Mouse (Mus musculus) MEL (cell line): ENCODE data around the gene Trappc2l. TPM values are rescaled to one million over a fixed set of nuclear protein-coding genes. Genes with fewer than 3 reads are reported as not detected.

Experiments
- DNase-seq: peaks from one replicate; pipeline ENCODE4 v3.0.0; 2011; ENCODE audit warnings: low read depth, low spot score
- H3K27ac ChIP-seq: 2 replicates; pipeline ENCODE4 v1.5.1; 2012; ENCODE audit warnings: low read depth, mild to moderate bottlenecking, control low read depth, low read length, moderate library complexity; ENCODE audit not compliant: control insufficient read depth
- H3K27me3 ChIP-seq, 2 experiments: fragments of 150-350 bp in 1 of 2; sonication (generic) in 1 of 2; 2 replicates each; pipeline ENCODE4 v1.6.1; 2012; ENCODE audit warnings: low read length in 2 of 2, mild to moderate bottlenecking in 2 of 2, improper control_type of control experiment in 1 of 2, moderate library complexity in 1 of 2; ENCODE audit not compliant: insufficient read depth in 2 of 2, control insufficient read depth in 1 of 2
- H3K36me3 ChIP-seq, 2 experiments: 2 replicates each; pipeline ENCODE4 v1.6.1; 2012 to 2014; ENCODE audit warnings: low read length in 2 of 2, improper control_type of control experiment in 1 of 2, inconsistent platforms in 1 of 2, mild to moderate bottlenecking in 1 of 2; ENCODE audit not compliant: insufficient read depth in 2 of 2, control insufficient read depth in 1 of 2
- H3K4me1 ChIP-seq, 2 experiments: fragments of 150-350 bp in 1 of 2; sonication (generic) in 1 of 2; 2 replicates each; pipeline ENCODE4 v1.6.1; 2012; ENCODE audit warnings: low read length in 2 of 2, improper control_type of control experiment in 1 of 2, mild to moderate bottlenecking in 1 of 2; ENCODE audit not compliant: insufficient read depth in 2 of 2, control insufficient read depth in 1 of 2
- H3K4me3 ChIP-seq, 2 experiments: fragments of 150-350 bp in 1 of 2; sonication (generic) in 1 of 2; 2 replicates each; pipeline ENCODE4 v1.5.1; 2012; ENCODE audit warnings: low read depth in 2 of 2, low read length in 2 of 2, mild to moderate bottlenecking in 2 of 2, moderate library complexity in 2 of 2, control low read depth in 1 of 2, improper control_type of control experiment in 1 of 2; ENCODE audit not compliant: control insufficient read depth in 1 of 2, insufficient read depth in 1 of 2
- H3K79me2 ChIP-seq: 2 replicates; pipeline ENCODE4 v1.6.1; 2012; ENCODE audit warnings: mild to moderate bottlenecking, low read length, moderate library complexity; ENCODE audit not compliant: control insufficient read depth, poor library complexity, insufficient read depth
- H3K9ac ChIP-seq: 2 replicates; pipeline ENCODE4 v1.6.1; 2012; ENCODE audit warnings: low read depth, mild to moderate bottlenecking, control low read depth, low read length, moderate library complexity; ENCODE audit not compliant: control insufficient read depth, poor library complexity, severe bottlenecking
- H3K9me3 ChIP-seq: fragments of 150-350 bp; sonication (generic); replicated peaks from 2 replicates; pipeline ENCODE4 v1.6.1; 2012; ENCODE audit warnings: mild to moderate bottlenecking, low read length, improper control_type of control experiment, moderate library complexity; ENCODE audit not compliant: insufficient read depth
- CTCF ChIP-seq, 3 experiments: IDR thresholded peaks in 2 of 3; conservative IDR thresholded peaks in 1 of 3; 2 replicates each; pipeline ENCODE4 v1.5.1; 2011 to 2012; ENCODE audit warnings: low read length in 3 of 3, low read depth in 2 of 3, mild to moderate bottlenecking in 2 of 3, improper control_type of control experiment in 1 of 3, inconsistent platforms in 1 of 3, mixed read lengths in 1 of 3, moderate library complexity in 1 of 3; ENCODE audit not compliant: control insufficient read depth in 1 of 3, insufficient read depth in 1 of 3, poor library complexity in 1 of 3, severe bottlenecking in 1 of 3
- ETS1 ChIP-seq: IDR thresholded peaks from 2 replicates; pipeline ENCODE4 v1.6.1; 2012; ENCODE audit warnings: low read depth, mild to moderate bottlenecking, inconsistent platforms, low read length, improper control_type of control experiment, moderate library complexity
- GABPA ChIP-seq: IDR thresholded peaks from 2 replicates; pipeline ENCODE4 v1.6.1; 2012; ENCODE audit warnings: low read depth, mild to moderate bottlenecking, inconsistent platforms, low read length, improper control_type of control experiment, moderate library complexity
- HCFC1 ChIP-seq: IDR thresholded peaks from 2 replicates; pipeline ENCODE4 v1.6.1; 2012; ENCODE audit warnings: low read depth, mild to moderate bottlenecking, inconsistent platforms, low read length, improper control_type of control experiment, moderate library complexity
- JUND ChIP-seq: IDR thresholded peaks from 2 replicates; pipeline ENCODE4 v1.6.1; 2011; ENCODE audit warnings: low read depth, mild to moderate bottlenecking, improper control_type of control experiment, low read length
- MAFK ChIP-seq: IDR thresholded peaks from 2 replicates; pipeline ENCODE4 v1.6.1; 2011; ENCODE audit warnings: low read depth, mild to moderate bottlenecking, low read length, improper control_type of control experiment, borderline replicate concordance
- MAX ChIP-seq: IDR thresholded peaks from 2 replicates; pipeline ENCODE4 v1.6.1; 2011; ENCODE audit warnings: low read length, improper control_type of control experiment
- MYC ChIP-seq: IDR thresholded peaks from 2 replicates; pipeline ENCODE4 v1.6.1; 2011; ENCODE audit warnings: low read depth, mild to moderate bottlenecking, low read length, improper control_type of control experiment, moderate library complexity
- TAL1 ChIP-seq: IDR thresholded peaks from 2 replicates; pipeline ENCODE4 v1.6.1; 2012; ENCODE audit warnings: mild to moderate bottlenecking, inconsistent platforms, low read length, moderate library complexity, mixed read lengths
- USF1 ChIP-seq: IDR thresholded peaks from 2 replicates; pipeline ENCODE4 v1.6.1; 2014; ENCODE audit warnings: low read depth, mild to moderate bottlenecking, inconsistent platforms, low read length, improper control_type of control experiment, moderate library complexity
- USF2 ChIP-seq, 2 experiments: IDR thresholded peaks; 2 replicates each; pipeline ENCODE4 v1.6.1; 2011 to 2012; ENCODE audit warnings: improper control_type of control experiment in 2 of 2, low read length in 2 of 2, borderline replicate concordance in 1 of 2, inconsistent platforms in 1 of 2, low read depth in 1 of 2, mild to moderate bottlenecking in 1 of 2; ENCODE audit not compliant: insufficient read depth in 1 of 2
- ZMIZ1 ChIP-seq: IDR thresholded peaks from 2 replicates; pipeline ENCODE4 v1.6.1; 2012; ENCODE audit warnings: low read depth, mild to moderate bottlenecking, inconsistent platforms, low read length, improper control_type of control experiment, moderate library complexity
- polyA plus RNA-seq, 2 experiments: library from polyadenylated mRNA; stranded (reverse) in 1 of 2; unstranded in 1 of 2; fragments of >175 nt in 1 of 2; fragments of >200 nt in 1 of 2; gene quantifications; 2 replicates each; pipeline versions ENCODE4 v1.2.1 to v1.2.4; 2012; ENCODE audit warnings: low replicate concordance in 2 of 2, low read depth in 1 of 2; ENCODE audit not compliant: insufficient read length in 2 of 2, insufficient read depth in 1 of 2, missing spikeins in 1 of 2
- total RNA-seq: library from RNA; depleted of rRNA; stranded (reverse); fragments of 300-350 nt; gene quantifications from 2 replicates; pipeline ENCODE4 v1.2.3, GENCODE M21; 2012

Trappc2l gene
- total and polyA plus RNA-seq, 3 experiments = 15.1 to 21.7 TPM; not detected in 1

DNA sequence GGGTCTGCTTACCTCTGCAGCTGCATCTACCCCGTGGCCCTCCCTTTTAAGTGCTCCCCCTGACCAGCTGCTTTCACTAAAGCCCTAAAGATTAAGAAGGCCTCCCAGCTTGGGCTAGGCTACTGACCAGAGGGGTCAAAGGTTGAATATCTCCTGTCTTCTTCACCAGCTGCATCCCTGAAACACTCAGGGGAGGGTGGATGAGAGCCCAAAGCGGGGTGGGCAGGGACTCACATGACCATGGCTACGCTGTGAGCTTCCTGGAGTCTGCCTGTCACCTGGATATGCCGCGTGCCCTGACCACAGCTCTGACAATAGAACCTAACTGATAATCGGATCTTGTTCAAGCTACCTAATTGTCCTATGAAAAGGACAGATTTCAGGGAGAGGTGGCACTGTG, 11.3 kb downstream of the Trappc2l start, which contains the start of gene Pabpn1l:
Gene Pabpn1l, minus strand, starts transcription at position 13 of the 400 bp plus-strand sequence.
- DNase-seq = no peak
- Histone ChIP-seq H3K4me1 (peaks cover 8 to 12% of the 10 kb centered on the region in 2 experiments), H3K9me3 (no peaks in the 10 kb centered on the region), H3K36me3 (no peaks in the 10 kb centered on the region; a peak in 1 of 4 replicates), H3K4me3 (no peak within 1 kb of the TSS), H3K27ac (no peak within 1 kb of the TSS), H3K9ac (no peak within 1 kb of the TSS), H3K79me2 (no peaks in the 10 kb centered on the region), H3K27me3 (no peaks in the 10 kb centered on the region)
- TF ChIP-seq JUND (no peak), USF2 (IDR thresholded peaks at IDR 0.05; ENCODE audit: borderline replicate concordance in 1 of 2, insufficient read depth in 1 of 2, low read depth in 1 of 2, low read length in 2 of 2) (no peak), HCFC1 (no peak), ZMIZ1 (no peak), TAL1 (no peak), GABPA (no peak), ETS1 (no peak), MYC (no peak), MAFK (no peak)

DNA sequence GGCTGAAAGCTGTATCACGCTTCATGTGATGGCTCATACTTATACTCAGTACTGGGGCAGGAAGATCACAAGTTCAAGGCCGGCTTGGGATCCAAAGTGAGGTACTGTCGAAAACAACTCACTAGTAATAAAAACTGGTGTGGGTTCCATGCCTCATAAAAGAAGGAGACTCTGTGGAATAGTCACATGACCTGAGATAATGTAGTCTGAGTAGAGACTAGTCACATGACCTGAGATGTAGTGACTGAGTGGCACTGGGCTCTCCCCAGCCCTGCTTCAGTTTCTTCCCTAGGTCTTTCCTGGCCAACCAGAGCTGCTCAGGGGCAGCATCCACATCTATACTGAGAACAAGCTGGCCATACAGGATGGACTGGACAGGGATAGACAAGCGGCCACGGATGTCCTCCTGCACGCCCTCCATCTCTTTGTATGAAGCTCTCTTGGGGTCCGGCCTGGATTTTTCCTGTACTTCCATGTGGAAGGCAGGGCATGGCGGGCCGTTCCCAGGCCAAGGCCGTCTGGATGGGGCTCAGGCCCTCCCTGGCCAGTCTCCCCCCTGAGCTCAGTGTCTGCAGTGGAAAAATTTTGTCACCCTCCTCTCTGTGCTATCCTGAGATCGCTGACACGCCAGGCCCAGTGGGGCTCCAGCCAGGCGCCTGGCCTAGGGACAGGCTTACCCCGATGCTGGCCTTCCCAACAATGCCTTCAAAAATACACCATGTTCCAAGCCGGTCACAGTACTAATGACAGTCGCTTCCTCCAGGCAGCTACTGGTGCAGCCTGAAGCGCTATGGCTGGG, 12.6 kb downstream of the Trappc2l start:
- Histone ChIP-seq H3K79me2 (no peaks in the 10 kb centered on the region), H3K9me3 (no peaks in the 10 kb centered on the region), H3K9ac (no peak overlapping the region), H3K27ac (no peak overlapping the region), H3K36me3 (no peaks in the 10 kb centered on the region), H3K4me1 (peaks cover under 1% of the 10 kb centered on the region in 2 experiments; a peak in 1 of 4 replicates), H3K27me3 (no peaks in the 10 kb centered on the region), H3K4me3 (no peak overlapping the region)
- TF ChIP-seq JUND (no peak), USF1 (peak; percentile 85), USF2 (IDR thresholded peaks at IDR 0.05; ENCODE audit: borderline replicate concordance in 1 of 2, insufficient read depth in 1 of 2, low read depth in 1 of 2, low read length in 2 of 2) (0 out of 4 replicates have a peak, but pooled peaks of 1 of the 2 experiments have one; percentile 38)
- peak; percentile 25 for DNase-seq

DNA sequence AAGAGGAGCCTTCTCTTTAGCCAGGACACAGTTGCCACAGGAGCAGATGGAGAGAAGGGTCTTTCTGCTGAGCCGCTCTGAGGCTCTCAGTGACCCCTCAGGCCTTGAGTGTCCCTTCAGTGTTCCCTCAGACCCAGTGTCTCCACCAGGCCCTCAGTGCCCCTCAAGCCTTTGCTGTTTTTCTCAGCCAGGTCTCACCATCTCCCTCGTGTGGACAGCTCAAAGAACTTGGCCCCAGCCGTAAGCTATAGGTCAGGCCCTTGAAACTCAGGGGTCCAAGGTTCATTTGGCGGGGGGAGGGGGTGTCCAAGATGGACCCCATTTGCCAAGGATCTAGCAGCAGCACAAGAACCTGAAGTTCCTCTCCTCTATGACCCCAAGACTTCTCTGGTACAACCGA, 13.2 kb downstream of the Trappc2l start:
- H3K36me3 ChIP-seq = no peaks in the 10 kb centered on the region
- H3K9me3 ChIP-seq = no peaks in the 10 kb centered on the region
- no peaks in the 10 kb centered on the region for H3K4me1 ChIP-seq
- H3K27me3 ChIP-seq = no peaks in the 10 kb centered on the region
- H3K27ac ChIP-seq = no peak overlapping the region
- DNase-seq = peak; percentile 27
- TF ChIP-seq CTCF (IDR thresholded peaks at IDR 0.05 in 2 of 3, conservative IDR thresholded peaks at IDR 0.05 in 1 of 3; ENCODE audit: control insufficient read depth in 1 of 3, insufficient read depth in 1 of 3, low read depth in 2 of 3, low read length in 3 of 3, poor library complexity in 1 of 3, severe bottlenecking in 1 of 3) = peak in 1 of 3 experiments; percentile 17; a peak in 2 of 6 replicates
- no peak for TF ChIP-seq MAX
- no peaks in the 10 kb centered on the region for H3K79me2 ChIP-seq
- no peak overlapping the region for H3K9ac ChIP-seq
- H3K4me3 ChIP-seq = no peak overlapping the region
